Mouse (Mus musculus) limb, embryonic 14.5 days (tissue): ENCODE data around the gene Rdh13. TPM values are rescaled to one million over a fixed set of nuclear protein-coding genes. Genes with fewer than 3 reads are reported as not detected.

Experiments
- ATAC-seq: fragments of 200-750 bp; cut with Nextera tagmentation; 2 replicates; pipeline ENCODE4 v1.8.0; 2017; ENCODE audit warnings: low read depth, moderate number of reproducible peaks, moderate TSS enrichment; ENCODE audit not compliant: low FRiP score
- DNase-seq: peaks from one replicate; pipeline ENCODE4 v3.0.0-alpha.2; 2015; ENCODE audit warnings: low spot score
- H3K27ac ChIP-seq: fragments of 300-500 bp; sonication (generic); replicated peaks from 2 replicates; pipeline ENCODE4 v1.5.1; 2014; ENCODE audit warnings: low read depth, mild to moderate bottlenecking, low read length, moderate library complexity, mixed read lengths
- H3K27me3 ChIP-seq: fragments of 300-500 bp; sonication (generic); 2 replicates; pipeline ENCODE4 v1.6.1; 2014; ENCODE audit warnings: low read length, mixed read lengths; ENCODE audit not compliant: control insufficient read depth, insufficient read depth
- H3K36me3 ChIP-seq: fragments of 300-500 bp; sonication (generic); 2 replicates; pipeline ENCODE4 v1.6.1; 2014; ENCODE audit warnings: mild to moderate bottlenecking, low read length, moderate library complexity, mixed read lengths; ENCODE audit not compliant: control insufficient read depth, insufficient read depth
- H3K4me1 ChIP-seq: fragments of 300-500 bp; sonication (generic); 2 replicates; pipeline ENCODE4 v1.6.1; 2014; ENCODE audit warnings: antibody characterized with exemption, low read length, mixed read lengths; ENCODE audit not compliant: control insufficient read depth, insufficient read depth
- H3K4me2 ChIP-seq: fragments of 300-500 bp; sonication (generic); replicated peaks from 2 replicates; pipeline ENCODE4 v1.6.1; 2014; ENCODE audit warnings: low read depth, mild to moderate bottlenecking, low read length, moderate library complexity; ENCODE audit not compliant: severe bottlenecking
- H3K4me3 ChIP-seq: fragments of 300-500 bp; sonication (generic); replicated peaks from 2 replicates; pipeline ENCODE4 v1.5.1; 2014; ENCODE audit warnings: low read length
- H3K9ac ChIP-seq: fragments of 300-500 bp; sonication (generic); 2 replicates; pipeline ENCODE4 v1.6.1; 2014; ENCODE audit warnings: mild to moderate bottlenecking, low read depth, low read length, moderate library complexity; ENCODE audit not compliant: severe bottlenecking
- H3K9me3 ChIP-seq: fragments of 300-500 bp; sonication (generic); 2 replicates; pipeline ENCODE4 v1.6.1; 2016; ENCODE audit warnings: low read length; ENCODE audit not compliant: control insufficient read depth
- POLR2A ChIP-seq: fragments of 200-500 bp; IDR thresholded peaks from 2 replicates; pipeline ENCODE4 v1.8.0; 2012; ENCODE audit warnings: inconsistent platforms, mild to moderate bottlenecking, moderate library complexity, borderline replicate concordance; ENCODE audit not compliant: insufficient read depth, insufficient read length; ENCODE audit errors: extremely low read depth
- WGBS: fragments of 180-500 bp; shearing (Covaris S2); extraction: QIAGEN DNeasy Blood & Tissue Kit; methylation state at CpG from one replicate; pipeline ENCODE4 v1.1.7; 2014; 5-methylcytosine and 5-hydroxymethylcytosine counted together
- polyA plus RNA-seq, 2 experiments: library from polyadenylated mRNA; depleted of rRNA in 1 of 2; stranded (reverse) in 1 of 2; unstranded in 1 of 2; fragments of >200 nt; fragmentation: Nextera tagmentation in 1 of 2; extraction: Ambion mirVana in 1 of 2; gene quantifications; 2 replicates each; pipeline versions ENCODE4 v1.2.1 to v1.2.3; 2012 to 2014

The Rdh13 gene
- polyA plus RNA-seq, 2 experiments = 21.2 to 23.9 TPM

GRCm38 (mm10) chr7:4470275-4471178, 25.1 kb upstream of the Rdh13 start:
- TF ChIP-seq POLR2A = no peak
- DNase-seq = peak; percentile 49
- WGBS = 2% methylated on average over 35 of the region's 35 CpGs
- Histone ChIP-seq H3K36me3 (no peaks in the 10 kb centered on the region), H3K4me1 (peaks cover 6% of the 10 kb centered on the region; the same call in 1 of the 2 replicates), H3K9me3 (no peaks in the 10 kb centered on the region), H3K27me3 (peaks cover 40% of the 10 kb centered on the region), H3K27ac (no peak overlapping the region), H3K4me2 (peak overlapping the region; percentile 74), H3K4me3 (peak overlapping the region; percentile 39), H3K9ac (peak overlapping the region; percentile 39)
- ATAC-seq = 0 out of 2 replicates have a peak, but pooled peaks have one; percentile 35

GRCm38 (mm10) chr7:4467801-4468200, 22.4 kb upstream of the Rdh13 start:
- peaks cover 6% of the 10 kb centered on the region; the same call in 1 of the 2 replicates for H3K4me1 ChIP-seq
- no peak for TF ChIP-seq POLR2A
- no peak overlapping the region for H3K4me2 ChIP-seq
- WGBS = 63% methylated on average over 3 of the region's 3 CpGs
- H3K36me3 ChIP-seq = no peaks in the 10 kb centered on the region
- no peak overlapping the region for H3K9ac ChIP-seq
- ATAC-seq (no peak), DNase-seq (no peak)
- H3K9me3 ChIP-seq = no peaks in the 10 kb centered on the region
- H3K27me3 ChIP-seq = peaks cover 22% of the 10 kb centered on the region
- no peak overlapping the region for H3K4me3 ChIP-seq
- no peak overlapping the region for H3K27ac ChIP-seq

GRCm38 (mm10) chr7:4464194-4464824, 18.9 kb upstream of the Rdh13 start:
- DNase-seq = no peak
- no peak overlapping the region for H3K9ac ChIP-seq

GRCm38 (mm10) chr7:4460576-4461434, 15.4 kb upstream of the Rdh13 start, which contains the start of gene Eps8l1:
TSS of gene Eps8l1 (plus strand) at chr7:4460674.
- Histone ChIP-seq H3K4me3 (peak within 1 kb of the TSS; percentile 21), H3K27me3 (no peaks in the 10 kb centered on the region), H3K36me3 (no peaks in the 10 kb centered on the region), H3K9ac (peak within 1 kb of the TSS; percentile 44), H3K4me1 (no peaks in the 10 kb centered on the region), H3K27ac (no peak within 1 kb of the TSS; the same call in 1 of the 2 replicates), H3K9me3 (no peaks in the 10 kb centered on the region), H3K4me2 (peak within 1 kb of the TSS; percentile 26; the same call in 1 of the 2 replicates)
- ATAC-seq (peak; percentile 44; the same call in 1 of the 2 replicates), DNase-seq (no peak)
- 69% methylated on average over 13 of the region's 16 CpGs for WGBS
- no peak for TF ChIP-seq POLR2A

More at GRCm38 (mm10) chr7:4464194-4464824, 18.9 kb upstream of the Rdh13 start:
- H3K9me3 ChIP-seq = no peaks in the 10 kb centered on the region
- 7% methylated on average over 12 of the region's 12 CpGs for WGBS
- ATAC-seq = no peak; the same call in 1 of the 2 replicates
- no peaks in the 10 kb centered on the region for H3K4me1 ChIP-seq
- H3K27ac ChIP-seq = no peak overlapping the region
- H3K4me2 ChIP-seq = no peak overlapping the region
- no peak for TF ChIP-seq POLR2A
- no peak overlapping the region for H3K4me3 ChIP-seq
- H3K36me3 ChIP-seq = no peaks in the 10 kb centered on the region
- no peaks in the 10 kb centered on the region for H3K27me3 ChIP-seq
